Mouse (Mus musculus): ENCODE measurements at regions not wholly inside any gene's neighbourhood (a gene's known extent, or its start where the extent isn't known, plus 50 kb on each side); places are given as distances from the start of the nearest gene placed in this dataset.

DNA sequence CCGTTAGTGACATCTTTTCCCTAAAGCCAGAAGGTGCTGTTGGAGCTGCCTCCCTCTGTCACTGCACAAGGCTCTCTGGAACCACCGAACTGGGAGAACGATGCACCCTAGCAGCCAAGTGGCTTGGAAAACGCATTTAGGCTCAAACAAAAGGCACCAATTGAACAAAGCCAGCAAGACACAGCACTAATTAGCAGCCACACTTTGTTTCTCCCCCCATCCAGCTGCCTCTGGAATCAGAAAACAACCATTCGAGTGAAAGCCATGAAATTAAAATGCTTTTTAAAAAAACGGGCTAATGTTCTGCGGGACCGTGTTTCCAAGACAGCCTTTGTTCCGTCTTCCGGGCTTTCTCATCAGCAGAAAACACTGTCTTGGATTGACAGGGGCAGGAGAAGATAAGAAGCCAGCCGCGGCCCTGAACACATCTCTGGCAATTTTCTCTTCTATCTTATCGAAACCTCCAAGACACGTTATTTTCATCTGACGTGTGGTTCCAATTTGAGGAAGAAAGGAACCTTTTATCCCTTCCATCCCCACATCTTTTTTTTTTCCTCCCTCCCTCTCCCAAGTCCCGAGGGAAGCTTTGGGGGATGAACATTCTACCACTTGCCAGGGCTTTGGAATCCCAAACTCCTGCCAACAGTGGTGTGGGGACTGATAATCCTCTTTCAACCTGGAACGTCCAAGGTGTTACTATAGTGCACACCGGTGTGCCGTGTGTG lies 54.8 kb upstream of the Sec14l1 start:
- no peak overlapping the region for H3K4me3 ChIP-seq
- no peak for TF ChIP-seq CTCF (IDR thresholded peaks at IDR 0.05)
- intact Hi-C loops (cut with DNase I), result no loop called here
- no peak for DNase-seq
- no peak overlapping the region for H3K27ac ChIP-seq

- intact Hi-C loops (cut with DNase I), result no loop called here
- H3K27ac ChIP-seq, result no peak overlapping the region
- no peak for TF ChIP-seq CTCF (IDR thresholded peaks at IDR 0.05)
- no peak for DNase-seq
- no peak overlapping the region for H3K4me3 ChIP-seq
Measured at GRCm38 (mm10) chr11:117060706-117061337, 54.1 kb upstream of the Sec14l1 start.

DNA sequence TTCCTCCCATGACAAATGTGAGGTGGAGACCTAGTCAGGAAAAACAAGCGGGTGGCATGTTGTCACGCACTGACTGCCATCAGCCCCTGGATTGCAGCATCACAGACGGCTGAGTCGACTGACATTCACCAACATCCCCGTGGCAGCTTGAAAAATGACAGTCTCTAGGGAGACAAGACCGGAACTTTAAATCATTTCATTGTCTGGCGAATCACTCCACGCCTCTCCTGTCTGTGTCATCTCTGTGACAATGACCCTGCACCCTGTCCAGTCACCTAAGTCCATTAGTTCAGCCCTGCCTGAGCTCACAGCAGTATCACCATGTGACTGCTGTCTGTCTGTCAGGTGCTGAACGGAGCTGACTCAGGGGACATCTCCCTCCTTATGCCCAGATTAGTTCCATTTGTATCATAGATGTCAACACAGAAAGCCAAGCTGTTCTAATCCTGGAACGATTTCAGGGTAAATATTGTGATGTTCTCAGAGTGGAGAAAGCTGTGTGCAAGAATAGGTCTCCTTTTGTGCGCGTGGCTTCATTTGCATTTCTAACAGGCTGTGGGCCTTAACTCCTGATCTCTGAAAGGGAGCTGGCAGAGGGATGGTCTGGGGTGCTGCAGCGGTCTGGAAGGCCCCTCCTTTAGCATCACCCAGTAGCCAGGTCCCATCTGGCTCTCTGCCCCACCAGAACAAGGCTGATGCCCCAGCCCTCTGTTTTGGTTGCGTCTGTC lies 52.0 kb upstream of the Sec14l1 start:
- DNase-seq, result no peak
- Histone ChIP-seq H3K27ac (no peak overlapping the region), H3K4me3 (no peak overlapping the region)
- intact Hi-C loops (cut with DNase I), result no loop called here
- no peak for TF ChIP-seq CTCF (IDR thresholded peaks at IDR 0.05)

All from gastrocnemius, adult 2 months (tissue).